Mouse (Mus musculus) small intestine, adult 2 months (tissue): ENCODE measurements around the gene Shroom3. TPM values are rescaled to one million over a fixed set of nuclear protein-coding genes. Genes with fewer than 3 reads are reported as not detected.

ENCODE experiments used
- H3K27ac ChIP-seq: fragments of 200-500 bp; 2 replicates; pipeline ENCODE4 v1.5.1; 2012; ENCODE audit warnings: low read depth, low read length, control low read depth, inconsistent platforms; ENCODE audit not compliant: insufficient read depth
- H3K27me3 ChIP-seq: fragments of 200-500 bp; 2 replicates; pipeline ENCODE4 v1.6.1; 2012; ENCODE audit warnings: mild to moderate bottlenecking, moderate library complexity, low read length, inconsistent platforms; ENCODE audit not compliant: control insufficient read depth, insufficient read depth
- H3K36me3 ChIP-seq: fragments of 200-500 bp; 2 replicates; pipeline ENCODE4 v1.6.1; 2012; ENCODE audit warnings: mild to moderate bottlenecking, low read length, control low read depth, inconsistent platforms; ENCODE audit not compliant: control insufficient read depth, insufficient read depth
- H3K4me1 ChIP-seq: fragments of 200-500 bp; 2 replicates; pipeline ENCODE4 v1.6.1; 2012; ENCODE audit warnings: low read length, inconsistent platforms, mixed read lengths; ENCODE audit not compliant: control insufficient read depth, insufficient read depth, insufficient read length
- H3K4me3 ChIP-seq: fragments of 200-500 bp; 2 replicates; pipeline ENCODE4 v1.5.1; 2012; ENCODE audit warnings: low read depth, mild to moderate bottlenecking, control low read depth, inconsistent platforms, low read length, moderate library complexity
- CTCF ChIP-seq: fragments of 200-500 bp; IDR thresholded peaks from 2 replicates; pipeline ENCODE4 v1.5.1; 2012; ENCODE audit warnings: low read depth, mild to moderate bottlenecking, control low read depth, inconsistent platforms, low read length, moderate library complexity, mixed read lengths; ENCODE audit not compliant: insufficient replicate concordance, insufficient read length; ENCODE audit errors: extremely low read depth
- POLR2A ChIP-seq: fragments of 200-500 bp; IDR thresholded peaks from 2 replicates; pipeline ENCODE4 v1.6.1; 2012; ENCODE audit warnings: low read depth, mild to moderate bottlenecking, control low read depth, inconsistent platforms, low read length, moderate library complexity
- WGBS: fragments of 180-500 bp; shearing (Covaris S2); methylation state at CpG from one replicate; pipeline ENCODE4 v1.1.7; 2018; 5-methylcytosine and 5-hydroxymethylcytosine counted together
- polyA plus RNA-seq: library from polyadenylated mRNA; depleted of rRNA; stranded (reverse); fragments of >200 nt; gene quantifications from 2 replicates; pipeline ENCODE4 v1.2.3, GENCODE M21; 2012

Gene Shroom3
- polyA plus RNA-seq, 1 experiment = 111 TPM

- H3K4me1 ChIP-seq = peaks cover 2% of the 10 kb centered on the region; the same call in 1 of the 2 replicates
- no peak overlapping the region for H3K4me3 ChIP-seq
- no peak for TF ChIP-seq POLR2A
- TF ChIP-seq CTCF = no peak
- H3K36me3 ChIP-seq = no peaks in the 10 kb centered on the region
- WGBS = 76% methylated on average over 6 of the region's 6 CpGs
- no peak overlapping the region for H3K27ac ChIP-seq
- H3K27me3 ChIP-seq = no peaks in the 10 kb centered on the region
Observed at GRCm38 (mm10) chr5:92980393-92980792, 297.2 kb downstream of the Shroom3 start.

DNA sequence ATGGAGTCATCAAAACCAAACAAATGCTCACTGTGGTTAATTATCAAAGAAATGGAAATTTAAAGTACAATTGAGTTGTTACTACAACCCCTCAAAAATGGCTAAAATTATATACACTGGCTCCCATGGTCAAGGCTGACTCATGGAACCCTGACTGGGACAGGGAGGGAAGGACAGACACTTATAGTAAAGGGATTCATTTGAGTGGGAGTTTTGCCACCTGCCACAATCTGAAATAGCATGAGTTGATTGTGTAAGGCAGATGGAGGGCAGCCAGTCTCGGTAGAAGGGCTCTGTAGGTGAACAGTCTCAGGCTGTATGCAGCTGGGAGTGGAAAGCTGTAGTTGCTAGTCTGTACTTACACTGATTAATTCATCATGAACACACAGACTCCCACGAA, 297.6 kb downstream of the Shroom3 start:
- Histone ChIP-seq H3K4me3 (no peak overlapping the region), H3K4me1 (peaks cover 4% of the 10 kb centered on the region; the same call in 1 of the 2 replicates), H3K27me3 (no peaks in the 10 kb centered on the region), H3K27ac (no peak overlapping the region), H3K36me3 (no peaks in the 10 kb centered on the region)
- no peak for TF ChIP-seq CTCF
- TF ChIP-seq POLR2A = no peak
- WGBS = 68% methylated on average over 2 of the region's 2 CpGs

- TF ChIP-seq POLR2A = no peak
- TF ChIP-seq CTCF = no peak
- Histone ChIP-seq H3K4me1 (peaks cover 10% of the 10 kb centered on the region; the same call in 1 of the 2 replicates), H3K27ac (no peak overlapping the region), H3K4me3 (no peak overlapping the region), H3K27me3 (no peaks in the 10 kb centered on the region), H3K36me3 (no peaks in the 10 kb centered on the region)
Observed at GRCm38 (mm10) chr5:92982673-92983072, 299.4 kb downstream of the Shroom3 start.

GRCm38 (mm10) chr5:92983942-92984341, 300.7 kb downstream of the Shroom3 start:
- WGBS = 60% methylated on average over 2 of the region's 2 CpGs
- Histone ChIP-seq H3K27me3 (no peaks in the 10 kb centered on the region), H3K4me1 (peaks cover 10% of the 10 kb centered on the region; the same call in 1 of the 2 replicates), H3K27ac (no peak overlapping the region), H3K36me3 (no peaks in the 10 kb centered on the region), H3K4me3 (no peak overlapping the region)
- TF ChIP-seq CTCF = peak; percentile 45; the same call in 1 of the 2 replicates
- TF ChIP-seq POLR2A = no peak

DNA sequence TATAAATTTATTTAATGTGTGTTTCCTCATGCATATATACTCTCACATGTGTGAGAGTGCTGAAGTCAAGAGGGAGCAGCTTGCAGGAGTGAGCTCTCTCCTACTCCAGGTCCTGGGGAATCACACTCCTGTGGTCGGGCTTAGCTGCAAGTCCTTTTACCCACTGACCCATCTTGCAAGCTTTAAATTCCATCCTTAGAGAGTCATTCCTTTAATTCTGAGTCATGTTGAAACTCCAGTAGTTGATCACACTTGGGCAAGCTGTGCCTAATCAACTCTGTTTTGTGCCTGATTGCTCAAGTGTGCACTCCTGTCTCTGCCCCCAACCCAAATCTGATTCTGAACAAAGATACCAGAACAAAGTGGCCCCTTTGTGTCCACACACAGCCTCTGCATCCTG, 301.5 kb downstream of the Shroom3 start:
- Histone ChIP-seq H3K27ac (peak overlapping the region; percentile 34), H3K27me3 (no peaks in the 10 kb centered on the region), H3K36me3 (no peaks in the 10 kb centered on the region), H3K4me1 (peaks cover 10% of the 10 kb centered on the region; the same call in 1 of the 2 replicates), H3K4me3 (no peak overlapping the region)
- TF ChIP-seq CTCF = no peak
- TF ChIP-seq POLR2A = no peak
- WGBS = 65% methylated on average over 1 of the region's 1 CpGs

- H3K4me1 ChIP-seq = peaks cover 10% of the 10 kb centered on the region; the same call in 1 of the 2 replicates
- H3K4me3 ChIP-seq = no peak overlapping the region
- H3K27ac ChIP-seq = peak overlapping the region; percentile 53
- WGBS = 41% methylated on average over 2 of the region's 2 CpGs
- no peaks in the 10 kb centered on the region for H3K27me3 ChIP-seq
- no peaks in the 10 kb centered on the region for H3K36me3 ChIP-seq
- no peak for TF ChIP-seq POLR2A
- TF ChIP-seq CTCF = no peak
Observed at GRCm38 (mm10) chr5:92985391-92985790, 302.2 kb downstream of the Shroom3 start.

- no peaks in the 10 kb centered on the region for H3K27me3 ChIP-seq
- H3K36me3 ChIP-seq = no peaks in the 10 kb centered on the region
- TF ChIP-seq POLR2A (no peak), CTCF (no peak)
- H3K4me1 ChIP-seq = peaks cover 10% of the 10 kb centered on the region; the same call in 1 of the 2 replicates
- WGBS = 91% methylated on average over 22 of the region's 22 CpGs
- no peak overlapping the region for H3K4me3 ChIP-seq
- H3K27ac ChIP-seq = no peak overlapping the region
Observed at GRCm38 (mm10) chr5:92986651-92987610, 303.7 kb downstream of the Shroom3 start.
